Mouse (Mus musculus) adrenal gland, postnatal 14 days (tissue): ENCODE measurements at regions not wholly inside any gene's neighbourhood (a gene's known extent, or its start where the extent isn't known, plus 50 kb on each side); places are given as distances from the start of the nearest gene placed in this dataset.
A peak's percentile ranks its signal among the peaks of the same experiment; 100 is the strongest.

Experiments
- DNase-seq: peaks from one replicate; pipeline ENCODE4 v3.0.0; 2021; ENCODE audit warnings: mixed read lengths

GRCm38 (mm10) chr12:99096930-99097617 lies 176.7 kb downstream of the Ttc8 start:
- peak; percentile 92 for DNase-seq

GRCm38 (mm10) chr12:99097618-99098066 lies 177.3 kb downstream of the Ttc8 start:
- DNase-seq = peak; percentile 27

GRCm38 (mm10) chr12:99099881-99100280 lies 179.5 kb downstream of the Ttc8 start:
- DNase-seq = no peak

- no peak for DNase-seq
Observed at GRCm38 (mm10) chr12:99108616-99109015, 188.2 kb downstream of the Ttc8 start.

- DNase-seq = no peak
Observed at GRCm38 (mm10) chr12:99113781-99114180, 193.4 kb downstream of the Ttc8 start.

GRCm38 (mm10) chr12:99116491-99116890 lies 196.1 kb downstream of the Ttc8 start:
- peak; percentile 10 for DNase-seq

- DNase-seq = no peak
Observed at GRCm38 (mm10) chr12:99118381-99119115, 198.2 kb downstream of the Ttc8 start.

GRCm38 (mm10) chr12:99119966-99120365 lies 199.6 kb downstream of the Ttc8 start:
- no peak for DNase-seq

GRCm38 (mm10) chr12:99123611-99124495 lies 203.5 kb downstream of the Ttc8 start:
- DNase-seq = peak; percentile 57

- no peak for DNase-seq
Observed at GRCm38 (mm10) chr12:99126129-99126528, 205.8 kb downstream of the Ttc8 start.
